In genomic region chr2:48620815-48621214, GRCm38 (mm10) we compare ENCODE assay signal across 16 mouse cellular contexts.
"Had no signal": no experiment of that assay in that cellular context is flagged by ENCODE, and none has a peak within 500 bp of the region (broad histone marks: within the 10 kb centered on the region; RNA-seq: fewer than 3 reads in every experiment).

No protein-coding gene starts in this region.

- H3K4me3 ChIP-seq: limb, embryonic 10.5 days; limb, embryonic 13.5 days; liver, embryonic 12.5 days; liver, embryonic 15.5 days; lung, embryonic 15.5 days; midbrain, embryonic 12.5 days had no signal

- H3K36me3 ChIP-seq: limb, embryonic 10.5 days; limb, embryonic 13.5 days; liver, embryonic 12.5 days; liver, embryonic 15.5 days; lung, embryonic 15.5 days; midbrain, embryonic 12.5 days had no signal

- DNase-seq: kidney, adult 9 months; kidney, postnatal 14 days; kidney, postnatal 4 days; liver; lung, adult 18-20 months; lung, postnatal 10 days; lung, postnatal 36 days; thymus, postnatal 25 days had no signal

- H3K9ac ChIP-seq: limb, embryonic 13.5 days; liver, embryonic 12.5 days; liver, embryonic 15.5 days; lung, embryonic 15.5 days; midbrain, embryonic 12.5 days had no signal

- ATAC-seq: liver, embryonic 12.5 days; midbrain, embryonic 16.5 days had no signal

- H3K9me3 ChIP-seq: limb, embryonic 10.5 days; limb, embryonic 13.5 days; liver, embryonic 12.5 days; liver, embryonic 15.5 days; lung, embryonic 15.5 days; midbrain, embryonic 12.5 days had no signal

- H3K4me1 ChIP-seq: liver, embryonic 12.5 days; liver, embryonic 15.5 days had no signal

- H3K27me3 ChIP-seq: limb, embryonic 13.5 days; liver, embryonic 12.5 days; liver, embryonic 15.5 days; lung, embryonic 15.5 days; midbrain, embryonic 12.5 days had no signal

- H3K27ac ChIP-seq: limb, embryonic 10.5 days; limb, embryonic 13.5 days; liver, embryonic 12.5 days; liver, embryonic 15.5 days; lung, embryonic 15.5 days; midbrain, embryonic 12.5 days; stomach, postnatal 0 days had no signal
